Mouse (Mus musculus) cerebellum, adult 18-20 months (tissue): ENCODE measurements around the gene Gnai2.
"Not testable (repeated sequence)": the region's sequence is repeated elsewhere in the genome, so short reads cannot be mapped to it uniquely, and the experiment has no call there.

Experiments
- DNase-seq, 2 experiments: peaks; one replicate each; pipeline ENCODE4 v3.0.0; 2021

The Gnai2 gene

GRCm38 (mm10) chr9:107567702-107568319 lies 67.4 kb downstream of the Gnai2 start, which contains the start of gene Hyal2:
TSS of gene Hyal2 (plus strand) at chr9:107567945.
- peak; percentile 19 to 23 for DNase-seq

DNA sequence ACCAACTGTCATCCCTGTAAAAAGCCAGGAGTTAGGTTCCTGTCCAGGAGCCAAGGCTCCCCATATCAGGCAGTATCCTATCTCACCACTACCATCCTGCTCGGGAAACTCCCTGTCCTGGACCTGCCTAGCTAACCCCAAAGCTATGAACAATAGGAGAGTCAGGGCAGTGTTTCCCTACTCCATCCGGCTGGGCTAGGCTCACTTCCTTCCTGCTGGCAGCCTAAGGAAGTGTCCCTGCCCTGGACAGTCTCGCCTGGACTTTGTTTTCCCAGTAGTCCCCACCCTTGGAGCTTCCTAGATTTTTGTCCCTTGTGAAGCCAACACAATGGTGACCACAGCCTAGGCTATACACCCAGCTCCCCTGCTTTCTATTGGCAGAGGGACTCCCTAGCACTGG lies 68.3 kb downstream of the Gnai2 start:
- no peak for DNase-seq

GRCm38 (mm10) chr9:107566041-107566709 lies 69.0 kb downstream of the Gnai2 start:
- DNase-seq: peak; percentile 82 to 83

DNA sequence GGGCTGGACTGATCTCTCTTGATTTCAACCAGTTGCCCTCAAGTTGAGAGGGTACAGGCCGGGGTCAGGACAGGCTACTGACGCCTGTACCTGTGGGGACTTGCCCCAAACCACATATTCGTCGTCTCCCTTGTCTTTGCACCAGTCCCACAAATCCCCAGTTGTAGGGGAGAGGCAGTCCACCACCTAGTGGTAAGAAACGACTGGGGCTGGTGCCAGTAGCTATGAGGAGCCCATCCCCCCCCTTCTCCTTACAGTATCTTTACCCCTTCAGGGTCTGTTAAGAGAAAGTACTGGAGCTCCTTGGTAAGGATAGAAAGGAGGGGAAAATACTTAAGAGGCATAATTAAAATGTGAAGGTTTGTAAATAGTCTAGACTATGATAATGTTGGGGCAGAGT lies 69.6 kb downstream of the Gnai2 start:
- DNase-seq: not testable (repeated sequence)
